Mouse (Mus musculus) lung, postnatal 25 days (tissue): ENCODE results near the gene Letm1.

Source experiments
- DNase-seq: peaks from one replicate; pipeline ENCODE4 v3.0.0; 2022; ENCODE audit warnings: low spot score

Gene Letm1

DNA sequence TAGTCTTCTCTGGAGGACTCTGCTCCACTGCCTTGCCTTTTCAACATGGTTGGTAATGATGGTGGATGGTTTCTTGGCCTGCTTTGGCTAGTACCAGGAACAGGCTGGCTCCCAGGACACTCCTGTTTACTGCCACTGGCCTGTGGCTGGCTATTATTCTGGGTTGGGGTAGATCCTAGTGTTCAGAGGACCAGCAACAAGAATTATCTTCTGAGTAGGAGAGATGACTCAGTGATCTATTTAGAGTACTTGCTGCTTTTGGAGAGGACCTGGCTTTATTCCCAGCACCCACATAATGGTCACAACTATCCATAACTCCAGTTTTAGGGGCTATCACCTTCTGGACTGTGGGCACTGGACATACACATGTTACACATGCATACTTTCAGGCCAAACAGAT, 44.3 kb downstream of the Letm1 start:
- no peak for DNase-seq

DNA sequence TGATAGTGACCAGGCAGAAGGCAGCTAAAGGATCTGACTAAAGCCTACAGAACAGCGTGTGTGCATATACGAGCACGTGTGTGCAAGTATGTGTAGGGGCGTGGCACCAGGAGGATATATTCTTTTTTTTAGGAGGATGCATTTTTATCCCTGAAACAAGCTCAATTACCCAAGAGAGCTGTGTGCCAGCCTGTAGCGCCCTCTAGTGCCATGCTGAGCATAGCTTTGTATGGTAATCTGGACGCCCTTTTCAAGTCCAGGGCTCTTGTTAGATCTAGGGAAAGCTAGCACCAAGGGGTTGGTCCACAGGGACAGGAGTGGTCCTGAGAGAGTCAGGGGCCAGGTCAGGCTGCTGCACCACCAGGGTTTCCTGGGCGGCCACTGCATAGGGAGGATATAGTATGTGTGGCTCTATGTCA, 44.7 kb downstream of the Letm1 start:
- peak; percentile 75 for DNase-seq

DNA sequence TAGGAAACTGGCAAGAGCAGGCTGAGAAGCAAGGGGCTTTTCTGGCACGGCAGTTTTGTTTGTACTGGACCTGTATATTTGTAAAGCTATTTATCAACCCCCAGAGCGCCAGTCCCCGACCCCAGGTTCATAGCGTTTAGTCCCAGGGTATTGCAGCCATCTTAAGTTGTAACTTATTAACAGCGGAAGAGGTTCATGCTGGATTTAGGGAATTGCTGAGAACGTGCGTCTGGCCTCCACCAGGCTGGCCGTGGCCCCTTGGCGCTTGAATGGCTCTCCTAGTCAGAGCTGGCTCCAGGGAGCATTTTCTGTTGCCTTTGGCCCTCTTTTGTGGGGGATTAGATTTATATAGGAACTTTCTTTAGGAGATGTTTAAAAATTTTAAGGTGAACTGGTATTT, 46.4 kb downstream of the Letm1 start:
- DNase-seq = no peak

DNA sequence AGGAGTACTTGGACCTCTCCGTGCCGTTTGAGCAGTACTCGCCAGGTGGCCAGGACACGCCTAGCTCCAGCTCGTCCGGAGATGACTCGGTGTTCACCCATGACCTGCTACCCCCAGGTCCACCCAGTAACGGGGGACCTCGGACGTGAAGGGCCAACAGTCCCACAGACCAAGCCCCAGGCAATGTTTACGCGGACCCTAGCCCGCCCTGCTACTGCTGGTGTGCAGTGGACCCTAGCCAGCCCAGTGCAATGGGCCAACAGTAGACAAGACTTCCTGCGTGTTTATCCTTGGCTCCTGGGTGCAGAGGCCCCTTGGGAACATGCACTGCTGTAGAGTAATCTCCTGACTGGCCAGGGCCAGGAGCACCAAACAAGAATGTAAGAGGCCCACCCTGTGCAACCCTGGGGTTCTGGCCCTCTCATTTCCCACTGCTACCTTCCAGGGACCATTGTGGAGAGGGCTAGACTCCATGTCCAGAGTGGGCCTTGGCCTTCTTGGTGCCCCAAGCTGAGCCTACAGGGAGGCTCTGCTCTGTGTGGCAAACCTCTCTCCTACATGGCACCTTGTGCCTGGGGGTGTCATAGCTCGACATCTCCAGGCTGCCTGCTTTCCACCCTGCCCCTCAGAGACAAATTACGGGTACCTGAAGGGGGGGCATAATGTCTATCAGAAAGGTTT, 47.1 kb downstream of the Letm1 start:
- no peak for DNase-seq

DNA sequence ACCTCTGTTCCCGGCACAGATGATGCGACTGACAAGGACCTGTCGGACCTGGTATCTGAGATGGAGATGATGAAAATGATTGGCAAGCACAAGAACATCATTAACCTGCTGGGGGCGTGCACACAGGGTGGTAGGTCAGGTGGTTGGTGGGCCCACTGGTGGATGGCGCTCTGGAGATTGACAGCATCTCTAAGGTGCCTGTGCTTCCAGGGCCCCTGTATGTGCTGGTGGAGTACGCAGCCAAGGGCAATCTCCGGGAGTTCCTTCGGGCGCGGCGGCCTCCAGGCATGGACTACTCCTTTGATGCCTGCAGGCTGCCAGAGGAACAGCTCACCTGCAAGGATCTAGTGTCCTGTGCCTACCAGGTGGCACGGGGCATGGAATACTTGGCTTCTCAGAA, 48.8 kb downstream of the Letm1 start:
- no peak for DNase-seq

DNA sequence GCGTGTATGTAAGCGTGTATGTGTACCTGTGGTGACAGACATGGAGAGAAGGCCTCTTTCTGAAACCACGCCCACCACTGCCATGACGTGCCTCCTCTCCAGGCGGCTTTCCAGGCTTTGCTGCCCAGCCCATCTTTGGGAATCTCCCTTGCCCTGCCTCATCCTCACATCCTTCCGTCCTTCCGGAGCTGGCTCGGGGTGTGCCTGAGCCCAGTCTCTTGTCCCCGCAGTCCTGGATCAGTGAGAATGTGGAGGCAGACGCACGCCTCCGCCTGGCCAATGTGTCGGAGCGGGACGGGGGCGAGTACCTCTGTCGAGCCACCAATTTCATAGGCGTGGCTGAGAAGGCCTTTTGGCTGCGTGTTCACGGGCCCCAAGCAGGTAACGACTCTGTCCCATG, 51.6 kb downstream of the Letm1 start:
- DNase-seq = peak; percentile 33

DNA sequence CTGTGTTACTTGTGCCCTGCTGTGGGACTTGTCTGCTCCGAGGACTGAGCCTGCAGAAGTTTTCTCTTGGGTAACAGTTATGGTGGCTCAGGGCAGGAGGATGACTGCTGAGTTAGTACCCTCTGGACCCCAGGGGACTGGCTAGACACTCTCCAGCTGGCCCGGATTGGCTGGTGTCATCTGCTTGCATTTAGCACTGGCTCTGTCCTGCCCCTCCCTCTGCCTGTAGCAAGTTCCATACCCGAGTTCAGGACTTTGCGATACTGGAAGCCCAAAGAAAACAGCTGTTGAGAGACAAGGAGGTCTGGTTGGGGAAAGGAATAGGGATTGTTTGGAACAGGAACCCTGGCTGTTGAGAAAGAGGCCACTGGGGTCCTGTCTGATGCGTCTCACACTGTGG, 52.1 kb downstream of the Letm1 start:
- DNase-seq = peak; percentile 41

DNA sequence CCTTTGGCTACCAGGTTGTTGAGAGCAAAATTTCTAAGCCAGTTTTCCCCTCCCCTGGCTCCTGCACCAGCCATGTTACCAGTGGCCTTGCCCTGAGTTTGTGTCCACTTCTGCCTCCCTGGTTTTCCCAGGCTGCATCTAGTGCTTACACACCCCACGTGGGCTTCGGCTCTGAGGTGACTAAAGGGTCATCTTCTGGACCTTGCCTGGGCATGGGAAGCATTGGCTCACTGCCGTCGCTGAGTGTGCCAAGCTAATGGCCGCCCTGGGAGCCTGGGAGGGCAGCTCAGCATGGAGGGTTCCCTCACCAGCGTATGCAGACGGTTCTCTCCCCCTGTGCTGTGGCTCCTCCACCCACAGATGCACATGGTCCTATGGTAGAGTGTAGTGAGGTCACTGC, 53.8 kb downstream of the Letm1 start:
- no peak for DNase-seq

DNA sequence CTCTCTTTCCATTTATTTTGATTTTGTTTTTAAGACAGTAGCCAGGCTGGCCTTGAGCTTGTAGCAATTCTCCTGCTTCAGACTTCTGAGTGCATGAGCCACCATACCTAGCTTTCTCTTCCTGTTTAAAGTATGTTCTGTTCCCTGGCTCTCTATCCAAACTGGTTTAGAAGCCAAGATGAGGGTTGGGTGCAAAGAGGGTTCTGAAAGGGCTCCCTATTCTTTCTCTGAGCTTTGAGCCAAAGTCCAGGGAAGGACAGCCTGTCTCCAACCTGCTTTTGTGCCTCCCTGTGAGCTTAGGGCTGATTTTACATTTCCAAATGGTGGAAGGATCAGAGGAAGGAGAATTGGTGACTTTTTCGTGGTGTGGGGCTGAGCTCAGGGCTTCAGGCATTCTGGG, 55.7 kb downstream of the Letm1 start:
- no peak for DNase-seq

DNA sequence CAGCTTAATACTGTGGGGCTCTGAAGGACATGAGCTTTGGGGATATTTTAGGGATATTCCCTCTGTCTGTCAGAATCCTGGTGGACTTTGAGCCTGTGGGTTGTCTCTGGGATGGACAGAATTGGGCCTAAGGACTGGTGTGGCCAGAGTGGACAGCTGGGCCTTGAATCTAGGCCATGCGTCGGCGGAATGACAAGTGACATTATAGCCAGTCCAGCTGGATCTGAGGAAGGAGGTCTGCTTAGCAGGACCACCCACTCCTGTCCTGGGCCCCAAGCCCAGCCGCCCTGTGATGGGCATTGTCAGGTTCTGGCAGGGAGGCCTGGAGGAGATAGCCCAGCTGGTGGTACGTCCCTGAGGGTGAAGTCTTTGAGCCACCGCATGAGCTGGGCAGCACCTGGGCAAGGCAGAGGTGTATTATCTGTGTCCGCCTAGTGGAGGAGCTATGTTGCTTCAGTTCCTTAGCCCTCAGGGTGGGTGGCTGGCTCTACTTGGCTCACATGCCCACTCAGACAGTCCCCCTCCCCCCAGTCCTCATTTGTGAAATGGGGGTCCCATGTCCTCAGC, 56.5 kb downstream of the Letm1 start:
- peak; percentile 48 for DNase-seq

DNA sequence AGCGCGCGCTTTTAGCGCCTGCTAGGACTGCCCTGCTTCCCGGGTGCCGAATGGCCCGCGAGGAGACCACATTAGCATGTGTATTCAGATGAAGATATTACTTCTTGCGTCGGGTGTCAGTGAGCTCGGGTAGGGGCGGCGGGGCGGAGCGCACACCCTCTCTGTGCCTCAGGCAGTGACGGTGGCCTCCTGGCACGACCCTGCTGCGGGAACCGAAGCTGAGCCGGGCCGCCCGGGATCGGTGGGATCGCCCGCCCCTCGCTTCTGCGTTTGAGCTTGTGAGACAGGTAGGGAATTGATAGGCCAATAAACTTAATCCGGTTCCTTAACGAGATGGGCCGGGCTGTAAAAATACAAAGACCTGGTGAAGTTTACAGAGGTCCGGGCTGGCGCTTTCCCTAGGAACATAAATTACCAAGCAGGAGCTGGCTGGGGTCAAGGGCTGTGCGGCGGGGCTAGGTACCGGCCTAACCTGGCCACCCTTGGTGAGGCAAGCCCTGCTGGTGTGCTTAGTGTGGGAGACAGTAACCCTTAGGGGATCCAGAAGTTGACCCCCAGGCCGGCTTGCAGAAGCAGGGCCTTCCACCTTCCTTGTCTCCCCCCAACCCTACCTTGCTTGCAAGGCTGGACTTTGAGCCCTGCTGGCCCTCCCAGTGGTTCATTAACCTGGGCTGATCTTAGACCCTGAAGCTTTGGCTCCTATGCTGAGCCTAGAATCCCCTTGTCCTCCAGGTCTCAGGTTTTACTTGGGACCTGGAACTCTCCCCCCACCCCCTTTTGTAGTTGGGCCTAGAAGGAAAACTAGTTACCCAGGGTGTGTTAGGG, 58.8 kb downstream of the Letm1 start:
- DNase-seq = no peak

DNA sequence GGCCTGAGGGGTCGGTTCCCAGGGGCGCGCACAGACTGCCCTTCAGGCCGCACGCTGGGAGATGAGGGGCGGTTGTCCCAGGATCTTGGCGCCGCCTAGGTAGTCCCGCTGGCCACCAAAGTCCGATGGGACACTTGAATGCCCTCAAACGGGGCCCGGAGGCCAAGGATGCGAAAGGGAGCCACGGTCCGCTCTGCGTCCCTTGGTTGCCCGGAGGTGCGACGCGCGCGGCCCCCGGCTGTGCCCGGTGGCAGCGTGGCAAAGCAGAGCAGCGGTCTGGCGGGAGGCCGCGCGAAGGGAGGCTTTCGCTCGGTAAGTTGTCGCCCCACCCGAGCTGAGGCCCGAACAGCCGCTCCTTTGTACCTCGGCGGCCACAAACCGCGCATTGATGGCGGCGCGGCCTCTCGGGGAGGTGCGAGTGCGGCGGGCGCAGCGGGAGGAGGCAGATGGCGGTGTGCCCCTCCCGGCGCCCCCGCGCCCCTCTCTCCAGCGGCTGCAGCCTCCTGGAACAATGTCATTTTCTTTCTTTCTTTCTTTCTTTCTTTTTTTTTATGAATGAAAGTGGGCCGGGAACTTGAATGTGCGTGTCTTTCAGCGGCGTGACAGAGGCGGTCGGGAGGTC, 59.5 kb downstream of the Letm1 start:
- no peak for DNase-seq

DNA sequence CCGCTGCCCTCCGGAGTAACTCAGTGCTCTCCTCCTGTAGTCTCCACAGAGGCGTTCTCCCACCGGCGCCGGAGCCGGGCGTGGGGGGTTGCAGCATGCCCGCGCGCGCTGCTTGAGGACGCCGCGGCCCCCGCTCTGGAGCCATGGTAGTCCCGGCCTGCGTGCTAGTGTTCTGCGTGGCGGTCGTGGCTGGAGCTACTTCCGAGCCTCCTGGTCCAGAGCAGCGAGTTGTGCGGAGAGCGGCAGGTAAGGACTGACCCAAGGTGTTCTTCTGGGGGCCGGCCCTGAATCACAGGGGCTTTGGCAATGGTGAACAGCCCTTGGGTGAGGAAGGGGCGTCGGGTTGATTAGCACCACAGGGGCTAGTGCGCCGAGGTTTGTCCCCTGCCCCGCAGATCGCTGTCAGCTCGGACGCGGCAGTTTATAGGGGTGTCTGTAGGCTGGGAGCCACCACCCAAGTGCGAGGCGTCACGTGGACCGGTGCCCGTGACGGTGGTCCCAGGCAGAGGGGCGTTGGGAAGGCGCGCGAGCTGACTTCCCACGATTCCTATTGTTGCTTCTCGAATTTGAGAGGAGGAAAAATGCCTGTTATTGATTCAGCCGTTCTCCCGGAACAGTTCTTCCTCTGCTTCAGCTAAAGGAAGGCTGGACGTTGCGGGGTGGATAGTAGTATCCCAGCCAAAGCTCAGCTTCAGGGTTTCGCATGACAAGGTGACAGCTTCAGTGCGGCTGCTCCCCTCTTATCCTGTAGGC, 60.2 kb downstream of the Letm1 start:
- DNase-seq = no peak

DNA sequence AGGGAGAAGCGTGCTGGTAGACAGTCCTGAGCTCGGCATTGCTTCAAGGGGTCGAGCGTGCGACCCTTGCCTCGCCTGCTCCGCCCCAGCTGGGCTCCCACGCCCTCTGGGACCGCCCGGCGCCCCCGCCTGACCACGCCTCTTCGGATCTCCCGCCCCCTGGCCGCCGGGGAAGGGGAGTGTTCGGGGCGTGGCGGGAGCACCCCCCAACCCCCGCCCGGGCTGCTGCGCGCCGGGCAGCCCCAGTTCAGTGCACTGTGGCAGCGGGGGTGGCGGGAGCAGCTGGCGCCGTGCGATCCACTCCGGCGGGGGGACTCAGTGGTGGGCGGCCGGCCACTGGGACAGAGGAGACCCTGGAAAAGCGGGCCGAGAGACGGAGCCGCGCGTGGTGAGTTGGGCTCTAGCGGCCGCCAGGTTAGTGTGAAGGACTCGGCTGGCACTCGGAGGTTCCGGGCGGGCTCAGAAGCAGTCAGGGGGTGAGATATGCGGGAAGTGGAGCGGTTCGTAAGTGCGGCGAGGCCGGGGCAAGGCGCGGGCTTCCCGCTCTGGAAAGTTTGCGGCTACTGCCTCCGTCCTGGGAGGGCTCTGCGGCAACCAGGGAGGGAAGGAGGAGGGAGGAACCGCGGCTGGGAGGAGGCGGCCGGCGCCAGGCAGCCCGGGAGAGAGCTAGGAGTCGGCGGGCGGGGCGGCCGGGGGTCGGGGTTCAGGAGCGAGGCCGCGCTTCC, 60.9 kb downstream of the Letm1 start, which contains the start of gene Fgfr3:
Gene Fgfr3 (plus strand): TSS at position 134 of the 725 bp plus-strand sequence.
- DNase-seq = peak; percentile 83

DNA sequence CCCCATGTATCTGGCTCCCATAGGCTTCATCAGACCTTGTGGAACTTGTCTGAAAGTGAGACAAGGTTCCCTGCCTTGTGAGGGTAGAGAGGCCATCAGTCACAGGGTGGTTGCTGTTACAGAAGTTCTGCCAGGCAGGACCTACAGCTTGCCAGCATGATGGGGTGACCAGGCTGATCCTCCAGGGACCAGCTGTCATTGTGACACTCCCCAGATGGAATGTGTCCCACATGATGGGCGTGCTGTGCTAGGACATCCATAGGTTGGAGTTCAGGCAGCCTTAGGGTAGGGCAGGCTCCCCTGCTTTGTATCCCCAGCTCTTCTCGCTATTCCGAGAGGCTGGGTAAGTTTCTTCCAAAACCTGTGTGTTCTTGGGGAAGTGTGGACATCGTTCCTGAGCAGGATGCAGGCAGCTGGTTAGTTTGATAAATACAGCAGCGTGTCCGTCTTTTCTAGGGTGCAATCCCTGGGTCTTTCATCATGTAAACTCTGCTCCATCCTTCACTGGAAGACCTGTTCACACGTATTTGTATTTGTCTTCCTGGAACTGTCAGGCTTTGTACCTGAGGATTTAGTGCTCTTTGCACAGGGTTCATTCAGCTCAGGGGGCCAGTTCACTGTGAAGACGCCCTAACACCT, 61.6 kb downstream of the Letm1 start:
- DNase-seq = no peak

DNA sequence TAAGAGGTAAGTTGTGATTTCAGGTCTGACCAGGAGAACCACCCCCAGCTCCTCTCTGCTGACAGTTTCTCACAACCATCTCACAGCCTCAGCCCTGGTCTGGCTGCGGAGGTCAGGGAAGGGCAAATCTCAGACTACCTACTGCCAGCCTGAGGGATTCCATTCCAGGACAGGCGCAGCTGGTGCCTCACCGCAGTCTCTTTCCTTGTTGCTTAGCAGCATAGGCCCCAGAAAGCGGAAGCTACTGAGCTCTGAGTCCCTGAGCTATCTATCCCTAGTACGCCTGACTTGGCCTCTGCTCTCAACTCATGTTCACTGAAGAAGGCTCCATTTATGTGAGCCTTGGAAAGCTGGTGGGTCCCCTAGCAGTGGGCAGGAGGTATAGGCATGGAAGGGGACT, 64.2 kb downstream of the Letm1 start:
- no peak for DNase-seq

DNA sequence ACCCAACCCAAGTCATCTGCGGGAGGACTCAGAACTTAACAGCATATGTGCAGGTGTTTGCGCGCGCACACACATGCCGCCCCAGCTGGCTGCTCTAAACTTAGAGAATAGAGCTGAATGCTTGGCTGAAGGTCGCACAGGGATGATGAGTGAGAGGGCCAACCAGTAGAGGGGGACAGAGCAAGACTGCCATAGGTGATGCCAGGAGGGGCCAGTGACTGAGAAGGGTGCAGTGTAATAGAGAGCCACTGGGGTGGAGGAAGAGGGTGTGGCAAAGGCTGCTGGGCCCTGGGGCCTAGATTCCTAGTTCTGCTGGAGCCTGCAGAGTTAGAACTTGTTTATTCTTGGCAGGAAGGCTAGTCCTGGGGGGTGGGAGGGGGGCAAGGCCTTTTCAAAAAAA, 66.2 kb downstream of the Letm1 start:
- no peak for DNase-seq

DNA sequence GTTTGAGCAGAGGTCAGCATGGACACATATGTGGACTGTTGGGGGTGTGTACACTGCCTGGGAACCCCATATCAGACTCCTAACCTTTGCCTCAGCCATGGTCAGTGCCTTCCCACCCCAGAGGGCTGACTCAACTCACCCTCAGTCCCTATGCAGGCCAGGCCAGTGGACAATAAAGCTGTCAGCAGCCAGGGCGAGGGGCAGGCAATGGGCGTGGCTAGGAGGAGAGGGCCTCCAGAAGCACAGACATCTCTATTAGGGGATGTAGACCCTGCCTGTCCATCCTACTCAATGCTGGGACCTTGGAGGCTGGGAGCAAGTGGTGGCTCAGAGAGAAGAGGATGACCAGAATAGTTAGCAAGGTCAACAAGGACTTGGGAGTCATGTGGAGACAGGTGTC, 67.4 kb downstream of the Letm1 start:
- no peak for DNase-seq

DNA sequence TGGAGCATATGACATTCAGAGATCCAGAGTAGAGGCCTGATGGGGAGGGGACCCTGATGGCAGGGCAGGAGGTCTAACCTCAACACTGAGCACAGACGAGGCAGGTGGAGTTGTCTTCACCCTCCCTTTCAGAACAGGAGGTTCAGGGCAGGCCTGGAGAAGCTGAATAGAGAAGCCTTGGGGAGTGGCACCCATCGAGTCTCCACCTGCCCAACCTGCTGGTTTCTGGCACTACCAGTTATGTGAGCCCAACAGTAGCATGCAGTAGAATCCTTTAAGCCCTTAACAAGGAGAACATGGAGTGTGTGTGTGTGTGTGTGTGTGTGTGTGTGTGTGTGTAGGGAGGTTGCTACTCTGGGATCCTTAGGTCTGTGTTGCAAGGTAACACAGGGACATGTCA, 70.1 kb downstream of the Letm1 start:
- DNase-seq = no peak

DNA sequence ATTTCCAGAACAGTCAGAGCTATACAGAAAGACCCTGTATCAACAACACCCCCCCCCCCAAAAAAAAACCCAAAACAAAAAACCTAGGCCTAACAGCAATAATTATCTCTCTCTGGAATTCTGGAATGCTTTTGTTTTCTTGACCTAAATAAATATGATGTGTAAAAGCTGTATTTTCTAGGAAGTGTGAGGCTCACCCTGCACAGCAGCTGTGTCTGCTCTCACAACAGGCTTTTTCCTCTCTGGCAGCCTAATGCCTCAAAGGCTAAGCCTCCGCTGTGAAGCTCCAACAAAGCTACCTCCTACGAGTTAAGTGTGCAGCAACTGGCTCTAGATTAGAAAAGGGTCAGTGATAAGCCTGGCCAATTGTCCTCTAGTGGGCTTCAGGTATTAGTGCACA, 73.6 kb downstream of the Letm1 start:
- no peak for DNase-seq

DNA sequence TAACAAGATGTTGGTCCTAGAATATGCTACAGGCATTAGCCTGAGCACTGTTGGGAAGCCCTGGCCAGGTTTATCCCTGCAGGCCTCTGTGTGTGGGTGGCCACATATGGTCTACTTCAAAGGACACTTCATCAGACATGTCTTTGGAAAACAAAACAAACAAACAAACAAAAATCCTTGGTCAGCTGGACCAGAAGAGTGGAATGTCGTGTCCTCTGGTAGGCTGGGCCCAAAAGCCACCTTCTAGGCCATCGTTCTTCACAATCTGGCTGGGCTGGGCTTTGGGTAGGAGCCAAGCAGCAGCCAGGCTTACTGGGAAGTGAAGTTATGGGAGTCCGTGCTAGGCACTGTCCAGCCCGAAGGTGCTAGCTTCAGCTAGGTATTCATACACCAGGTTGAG, 75.5 kb downstream of the Letm1 start:
- no peak for DNase-seq
